8 mouse cellular contexts compared by ENCODE assay signal in genomic region chr12:84147954-84148621, GRCm38 (mm10). TPM values are rescaled to one million over a fixed set of nuclear protein-coding genes. Genes with fewer than 3 reads are reported as not detected.
DNase-seq lines count a peak whose midpoint lies in the region; ATAC-seq and TF ChIP-seq lines count a peak whose summit lies in the region.

Pnma1 (minus strand) TSS chr12:84148489.

- no peaks in the 10 kb centered on the region for H3K9me3 ChIP-seq in embryonic facial prominence, embryonic 14.5 days (ENCODE audit: control insufficient read depth, low read length)
- no peaks in the 10 kb centered on the region for H3K9me3 ChIP-seq in limb, embryonic 13.5 days
- no peaks in the 10 kb centered on the region for H3K9me3 ChIP-seq in midbrain, embryonic 14.5 days (ENCODE audit: control insufficient read depth, low read length)

- no peak within 1 kb of the TSS for H3K27ac ChIP-seq in embryonic facial prominence, embryonic 14.5 days (replicated peaks; ENCODE audit: low read depth, low read length)
- H3K27ac ChIP-seq in kidney, adult 2 months (ENCODE audit: insufficient read depth, low read depth, low read length) = no peak within 1 kb of the TSS
- no peak within 1 kb of the TSS for H3K27ac ChIP-seq in limb, embryonic 13.5 days
- H3K27ac ChIP-seq in midbrain, embryonic 14.5 days (replicated peaks; ENCODE audit: low read depth, low read length) = peak within 1 kb of the TSS; percentile 87

- peak within 1 kb of the TSS; percentile 50 for H3K4me3 ChIP-seq in embryonic facial prominence, embryonic 14.5 days (ENCODE audit: low read depth, low read length)
- peak within 1 kb of the TSS; percentile 55 for H3K4me3 ChIP-seq in kidney, adult 2 months (ENCODE audit: insufficient read depth, low read depth, low read length)
- H3K4me3 ChIP-seq in limb, embryonic 13.5 days = peak within 1 kb of the TSS; percentile 56
- H3K4me3 ChIP-seq in midbrain, embryonic 14.5 days (replicated peaks; ENCODE audit: low read depth, low read length) = peak within 1 kb of the TSS; percentile 64

- 1% methylated on average over 44 of the region's 50 CpGs for WGBS in embryonic facial prominence, embryonic 14.5 days
- 9% methylated on average over 50 of the region's 50 CpGs for WGBS in kidney, adult 2 months
- WGBS in limb, embryonic 13.5 days = 2% methylated on average over 50 of the region's 50 CpGs
- under 1% methylated on average over 50 of the region's 50 CpGs for WGBS in midbrain, embryonic 14.5 days

- TF ChIP-seq CTCF in kidney, adult 2 months (conservative IDR thresholded peaks at IDR 0.05; ENCODE audit: insufficient read depth, insufficient read length, low read depth, low read length) = peak; percentile 55

- H3K36me3 ChIP-seq in embryonic facial prominence, embryonic 14.5 days (ENCODE audit: control insufficient read depth, insufficient read depth, low read length) = peaks cover 19% of the 10 kb centered on the region
- no peaks in the 10 kb centered on the region for H3K36me3 ChIP-seq in kidney, adult 2 months (ENCODE audit: control insufficient read depth, insufficient read depth, low read length)
- H3K36me3 ChIP-seq in limb, embryonic 13.5 days = peaks cover 32% of the 10 kb centered on the region
- peaks cover 5% of the 10 kb centered on the region; the same call in 1 of the 2 replicates for H3K36me3 ChIP-seq in midbrain, embryonic 14.5 days (ENCODE audit: control insufficient read depth, insufficient read depth, low read length)

- ATAC-seq in cerebellum, adult (ENCODE audit: insufficient number of reproducible peaks, low FRiP score, low TSS enrichment) = peak; percentile 53; the same call in 1 of the 2 replicates
- ATAC-seq in embryonic facial prominence, embryonic 14.5 days (ENCODE audit: low read depth) = peak; percentile 91
- ATAC-seq in limb, embryonic 13.5 days (ENCODE audit: low FRiP score, low read depth) = peak; percentile 86
- ATAC-seq in midbrain, embryonic 14.5 days (ENCODE audit: low FRiP score, low TSS enrichment) = peak; percentile 90

- no peak for TF ChIP-seq POLR2A in kidney, adult 2 months (IDR thresholded peaks at IDR 0.05; ENCODE audit: low read depth, low read length)

- H3K4me1 ChIP-seq in embryonic facial prominence, embryonic 14.5 days (ENCODE audit: control insufficient read depth, insufficient read depth, low read length) = no peaks in the 10 kb centered on the region
- no peaks in the 10 kb centered on the region for H3K4me1 ChIP-seq in kidney, adult 2 months (ENCODE audit: control insufficient read depth, insufficient read depth, low read length)
- peaks cover 23% of the 10 kb centered on the region for H3K4me1 ChIP-seq in limb, embryonic 13.5 days
- H3K4me1 ChIP-seq in midbrain, embryonic 14.5 days (ENCODE audit: control insufficient read depth, insufficient read depth, low read length) = peaks cover 13% of the 10 kb centered on the region; the same call in 1 of the 2 replicates

- no peaks in the 10 kb centered on the region for H3K27me3 ChIP-seq in embryonic facial prominence, embryonic 14.5 days (replicated peaks; ENCODE audit: control insufficient read depth, insufficient read depth, low read length)
- H3K27me3 ChIP-seq in kidney, adult 2 months (replicated peaks; ENCODE audit: control insufficient read depth, insufficient read depth, low read length) = no peaks in the 10 kb centered on the region
- no peaks in the 10 kb centered on the region for H3K27me3 ChIP-seq in limb, embryonic 13.5 days
- no peaks in the 10 kb centered on the region for H3K27me3 ChIP-seq in midbrain, embryonic 14.5 days (ENCODE audit: control insufficient read depth, insufficient read depth, low read length)

- H3K4me2 ChIP-seq in embryonic facial prominence, embryonic 14.5 days (ENCODE audit: low read depth, low read length) = peak within 1 kb of the TSS; percentile 93
- peak within 1 kb of the TSS; percentile 96 for H3K4me2 ChIP-seq in limb, embryonic 13.5 days (replicated peaks)
- peak within 1 kb of the TSS; percentile 82 for H3K4me2 ChIP-seq in midbrain, embryonic 14.5 days (ENCODE audit: low read length)

- H3K9ac ChIP-seq in embryonic facial prominence, embryonic 14.5 days (ENCODE audit: low read depth, low read length) = peak within 1 kb of the TSS; percentile 69
- peak within 1 kb of the TSS; percentile 74 for H3K9ac ChIP-seq in limb, embryonic 13.5 days
- peak within 1 kb of the TSS; percentile 76 for H3K9ac ChIP-seq in midbrain, embryonic 14.5 days (replicated peaks; ENCODE audit: low read length)

- no peak for DNase-seq in cerebellum, adult 11 months
- DNase-seq in embryonic facial prominence, embryonic 14.5 days (ENCODE audit: low spot score) = peak; percentile 93
- peak; percentile 61 for DNase-seq in heart, adult 8-10 months (ENCODE audit: low spot score)
- DNase-seq in kidney, adult 2 months = peak; percentile 65
- DNase-seq in midbrain, embryonic 14.5 days = peak; percentile 96
- DNase-seq in spleen, adult 12 weeks (ENCODE audit: low spot score) = peak; percentile 71

RNA-seq across cellular contexts. Expression of gene Pnma1, which starts in this region (rescaled TPM):
- polyA plus RNA-seq in embryonic facial prominence, embryonic 14.5 days (2014; fragmentation: Nextera tagmentation; extraction: Ambion mirVana) = 1.4 TPM in 2 replicates
- total RNA-seq in heart, adult 8-10 months (2022) = under 1 TPM in 2 of 4 experiments, not detected in 2; 0.11 TPM
- 0.05 TPM in 1 of 2 replicates, not detected in the other for polyA plus RNA-seq in kidney, adult 2 months (2012; rRNA removed)
- polyA plus RNA-seq in limb, embryonic 13.5 days (2015; fragmentation: Nextera tagmentation; extraction: Ambion mirVana) = 1.0 and 1.4 TPM in 2 replicates
- 5.4 and 6.2 TPM in 2 replicates for polyA plus RNA-seq in midbrain, embryonic 14.5 days (2014; fragmentation: Nextera tagmentation; extraction: Ambion mirVana)

Comparison
In these comparisons a context has a peak if more than half of its experiments do, and no peak if none do; other contexts are left out.
1. Peak in DNase-seq in heart, adult 8-10 months; RNA of the gene not detected or under 1 TPM.
2. Peak in DNase-seq and H3K4me3 ChIP-seq in kidney, adult 2 months; RNA of the gene not detected or under 1 TPM.